Mouse (Mus musculus): Measurements from ENCODE around the gene Ddah2. TPM values are rescaled to one million over a fixed set of nuclear protein-coding genes. Genes with fewer than 3 reads are reported as not detected.
A peak's percentile ranks its signal among the peaks of the same experiment; 100 is the strongest.

The Ddah2 gene
- total and polyA plus RNA-seq, 2 experiments from 2014 or later: 204 to 210 TPM

- no peak for ATAC-seq (ENCODE audit: low FRiP score)
- peaks cover 4% of the 10 kb centered on the region for H3K4me1 ChIP-seq (ENCODE audit: insufficient read depth, low read length)
- no peak for TF ChIP-seq CTCF (IDR thresholded peaks at IDR 0.05)
- no peak overlapping the region for H3K9ac ChIP-seq (replicated peaks; ENCODE audit: low read length, poor library complexity, severe bottlenecking)
- H3K36me3 ChIP-seq (ENCODE audit: insufficient read depth, low read length): peaks cover 6% of the 10 kb centered on the region; the same call in 1 of the 2 replicates
- no peak overlapping the region for H3K27ac ChIP-seq (ENCODE audit: low read depth, low read length)
- H3K4me3 ChIP-seq (ENCODE audit: low read depth, low read length): 0 out of 2 replicates have a peak overlapping the region, but pooled peaks have one; percentile 72
- peak overlapping the region; percentile 79 for H3K4me2 ChIP-seq (ENCODE audit: low read depth, low read length, poor library complexity, severe bottlenecking)
- WGBS: 67% methylated on average over 22 of the region's 22 CpGs
- H3K27me3 ChIP-seq (ENCODE audit: insufficient read depth, low read length): peaks cover 20% of the 10 kb centered on the region; the same call in 1 of the 2 replicates
- no peaks in the 10 kb centered on the region for H3K9me3 ChIP-seq (ENCODE audit: low read length)
- DNase-seq (ENCODE audit: low spot score): no peak
Observed at GRCm38 (mm10) chr17:35060737-35061297, 2.0 kb downstream of the Ddah2 start.

DNA sequence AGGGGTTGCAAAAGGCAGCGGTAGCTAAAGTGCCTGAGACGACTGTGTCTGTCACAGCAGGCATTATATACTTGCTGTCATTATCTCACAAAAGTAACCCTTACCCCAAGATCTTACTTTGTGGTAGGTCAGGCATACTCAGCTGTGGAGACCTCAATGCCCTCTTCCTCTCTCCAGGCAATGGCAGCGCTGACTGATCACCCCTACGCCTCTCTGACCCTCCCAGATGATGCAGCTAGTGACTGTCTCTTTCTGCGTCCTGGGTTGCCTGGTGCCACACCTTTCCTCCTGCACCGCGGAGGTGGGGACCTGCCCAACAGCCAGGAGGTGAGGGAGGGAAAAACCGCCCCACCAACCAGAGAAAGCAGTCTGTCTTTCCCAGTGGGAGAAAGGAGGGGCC, 2.5 kb downstream of the Ddah2 start:
- no peak for DNase-seq (ENCODE audit: low spot score)
- no peak overlapping the region for H3K4me2 ChIP-seq (ENCODE audit: low read depth, low read length, poor library complexity, severe bottlenecking)
- no peak for TF ChIP-seq CTCF (IDR thresholded peaks at IDR 0.05)
- no peak overlapping the region for H3K9ac ChIP-seq (replicated peaks; ENCODE audit: low read length, poor library complexity, severe bottlenecking)
- no peak overlapping the region for H3K27ac ChIP-seq (ENCODE audit: low read depth, low read length)
- peaks cover 4% of the 10 kb centered on the region for H3K4me1 ChIP-seq (ENCODE audit: insufficient read depth, low read length)
- H3K36me3 ChIP-seq (ENCODE audit: insufficient read depth, low read length): peaks cover 6% of the 10 kb centered on the region; the same call in 1 of the 2 replicates
- peaks cover 20% of the 10 kb centered on the region; the same call in 1 of the 2 replicates for H3K27me3 ChIP-seq (ENCODE audit: insufficient read depth, low read length)
- no peak overlapping the region for H3K4me3 ChIP-seq (ENCODE audit: low read depth, low read length)
- 88% methylated on average over 8 of the region's 8 CpGs for WGBS
- no peak for ATAC-seq (ENCODE audit: low FRiP score)
- no peaks in the 10 kb centered on the region for H3K9me3 ChIP-seq (ENCODE audit: low read length)

- WGBS: 91% methylated on average over 3 of the region's 3 CpGs
- no peak overlapping the region for H3K27ac ChIP-seq (ENCODE audit: low read depth, low read length)
- ATAC-seq (ENCODE audit: low FRiP score) (no peak), DNase-seq (ENCODE audit: low spot score) (peak; percentile 63)
- no peaks in the 10 kb centered on the region for H3K9me3 ChIP-seq (ENCODE audit: low read length)
- TF ChIP-seq CTCF (IDR thresholded peaks at IDR 0.05): no peak
- peaks cover 6% of the 10 kb centered on the region; the same call in 1 of the 2 replicates for H3K36me3 ChIP-seq (ENCODE audit: insufficient read depth, low read length)
- H3K4me3 ChIP-seq (ENCODE audit: low read depth, low read length): no peak overlapping the region
- peaks cover 20% of the 10 kb centered on the region; the same call in 1 of the 2 replicates for H3K27me3 ChIP-seq (ENCODE audit: insufficient read depth, low read length)
- peaks cover 4% of the 10 kb centered on the region for H3K4me1 ChIP-seq (ENCODE audit: insufficient read depth, low read length)
- H3K9ac ChIP-seq (replicated peaks; ENCODE audit: low read length, poor library complexity, severe bottlenecking): no peak overlapping the region
- H3K4me2 ChIP-seq (ENCODE audit: low read depth, low read length, poor library complexity, severe bottlenecking): no peak overlapping the region
Observed at GRCm38 (mm10) chr17:35063466-35063865, 4.6 kb downstream of the Ddah2 start.

DNA sequence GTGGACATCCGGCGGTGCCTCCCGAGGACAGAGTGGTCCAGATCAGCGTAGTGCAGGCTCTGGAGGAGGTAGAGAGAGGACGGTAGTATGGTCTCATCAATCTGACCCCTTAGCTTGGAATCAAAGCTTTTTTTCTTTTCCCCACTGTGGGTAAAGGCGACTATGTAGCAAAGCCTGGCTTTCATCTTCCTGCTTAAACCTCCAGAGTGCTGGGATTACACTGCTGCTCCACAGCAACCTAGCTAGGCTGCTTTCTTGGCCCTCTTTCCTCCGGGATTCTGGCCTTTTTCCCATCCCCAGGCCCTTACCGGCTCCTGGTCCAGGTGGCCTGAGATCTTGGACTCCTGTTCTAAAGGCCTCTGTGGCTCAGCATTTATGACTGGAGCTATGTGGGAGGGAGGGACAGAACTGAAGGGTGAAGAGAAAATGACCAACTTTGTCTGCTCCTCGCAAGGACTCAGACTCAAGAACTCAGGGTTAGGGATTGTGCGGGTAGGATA, 5.6 kb downstream of the Ddah2 start:
- ATAC-seq (ENCODE audit: low FRiP score): no peak
- Histone ChIP-seq H3K4me1 (ENCODE audit: insufficient read depth, low read length) (peaks cover 4% of the 10 kb centered on the region), H3K9ac (replicated peaks; ENCODE audit: low read length, poor library complexity, severe bottlenecking) (no peak overlapping the region), H3K9me3 (ENCODE audit: low read length) (no peaks in the 10 kb centered on the region), H3K4me2 (ENCODE audit: low read depth, low read length, poor library complexity, severe bottlenecking) (no peak overlapping the region), H3K27ac (ENCODE audit: low read depth, low read length) (no peak overlapping the region), H3K27me3 (ENCODE audit: insufficient read depth, low read length) (peaks cover 20% of the 10 kb centered on the region; the same call in 1 of the 2 replicates), H3K36me3 (ENCODE audit: insufficient read depth, low read length) (peaks cover 6% of the 10 kb centered on the region; the same call in 1 of the 2 replicates), H3K4me3 (ENCODE audit: low read depth, low read length) (no peak overlapping the region)
- no peak for TF ChIP-seq CTCF (IDR thresholded peaks at IDR 0.05)
- DNase-seq (ENCODE audit: low spot score): no peak
- WGBS: 44% methylated on average over 10 of the region's 10 CpGs

GRCm38 (mm10) chr17:35064951-35065947, 6.4 kb downstream of the Ddah2 start, which contains the start of gene Ly6g6c:
Gene Ly6g6c, plus strand, starts transcription at chr17:35065388.
- Histone ChIP-seq H3K36me3 (ENCODE audit: insufficient read depth, low read length) (peaks cover 6% of the 10 kb centered on the region; the same call in 1 of the 2 replicates), H3K4me3 (ENCODE audit: low read depth, low read length) (peak within 1 kb of the TSS; percentile 16; the same call in 1 of the 2 replicates), H3K9ac (replicated peaks; ENCODE audit: low read length, poor library complexity, severe bottlenecking) (no peak within 1 kb of the TSS), H3K27ac (ENCODE audit: low read depth, low read length) (no peak within 1 kb of the TSS), H3K27me3 (ENCODE audit: insufficient read depth, low read length) (peaks cover 20% of the 10 kb centered on the region; the same call in 1 of the 2 replicates), H3K4me2 (ENCODE audit: low read depth, low read length, poor library complexity, severe bottlenecking) (peak within 1 kb of the TSS; percentile 38), H3K9me3 (ENCODE audit: low read length) (no peaks in the 10 kb centered on the region), H3K4me1 (ENCODE audit: insufficient read depth, low read length) (peaks cover under 1% of the 10 kb centered on the region)
- DNase-seq (ENCODE audit: low spot score): peak; percentile 28
- no peak for TF ChIP-seq CTCF (IDR thresholded peaks at IDR 0.05)
- ATAC-seq (ENCODE audit: low FRiP score): no peak
- 4% methylated on average over 47 of the region's 48 CpGs for WGBS

Data from midbrain, postnatal 0 days (tissue).